Mouse (Mus musculus): ENCODE measurements around the gene Usp17lb.
"Not testable (repeated sequence)": the region's sequence is repeated elsewhere in the genome, so short reads cannot be mapped to it uniquely, and the experiment has no call there.

Gene Usp17lb

DNA sequence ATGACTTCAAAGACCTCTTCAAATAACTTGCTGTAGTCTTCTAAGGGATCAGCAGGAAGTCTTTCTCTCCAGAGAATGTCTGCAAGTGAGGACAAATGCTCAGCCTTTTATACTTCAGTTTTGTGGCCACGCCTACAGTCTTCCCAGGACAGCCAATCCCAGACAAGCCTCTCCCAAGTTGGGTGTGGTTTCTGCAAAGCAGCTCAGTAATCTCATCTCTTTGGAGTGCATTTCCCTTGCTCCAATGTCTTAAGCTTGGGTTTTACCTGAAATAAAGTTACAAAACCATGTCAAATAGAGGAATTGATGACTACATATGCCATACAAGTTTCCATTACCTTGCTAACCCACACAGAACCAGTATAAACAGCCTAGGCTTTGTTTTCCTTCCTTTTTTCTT, at the start of gene Usp17lb:
TSS of gene Usp17lb (minus strand) at position 101 of the 400 bp plus-strand sequence.
- Histone ChIP-seq H3K36me3 (ENCODE audit: insufficient read depth, low read length) (no peaks in the 10 kb centered on the region), H3K4me3 (replicated peaks; ENCODE audit: low read length) (no peak within 1 kb of the TSS), H3K27me3 (ENCODE audit: insufficient read depth, low read length) (no peaks in the 10 kb centered on the region), H3K4me1 (replicated peaks; ENCODE audit: low read depth, low read length) (no peaks in the 10 kb centered on the region), H3K9me3 (ENCODE audit: low read length) (no peaks in the 10 kb centered on the region)
- TF ChIP-seq NANOG (IDR thresholded peaks at IDR 0.05; ENCODE audit: borderline replicate concordance, low read length) (no peak), CTCF (conservative IDR thresholded peaks at IDR 0.05; ENCODE audit: low read length) (no peak), POU5F1 (IDR thresholded peaks at IDR 0.05; ENCODE audit: borderline replicate concordance, low read length) (no peak)

DNA sequence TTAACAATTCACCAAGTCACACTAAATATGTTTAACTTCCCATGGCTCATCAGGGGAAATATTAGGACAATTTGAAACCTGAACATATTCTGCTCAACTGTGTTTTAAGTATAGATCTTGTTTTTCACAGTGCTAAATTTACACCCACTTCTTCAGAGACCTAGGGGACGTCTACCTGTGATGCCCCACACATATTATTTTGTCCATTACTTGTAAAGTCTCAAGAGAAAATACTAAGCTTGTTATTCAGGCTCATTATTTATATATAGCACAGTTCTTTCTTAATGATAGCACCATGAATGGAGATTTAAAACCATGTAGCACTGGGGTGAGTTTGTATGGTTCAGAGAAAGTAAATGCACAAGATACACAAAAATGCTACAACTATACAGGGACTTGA, 35.3 kb upstream of the Usp17lb start, which contains the start of gene Olfr665:
TSS of gene Olfr665 (plus strand) at position 301 of the 400 bp plus-strand sequence.
- Histone ChIP-seq H3K4me1 (replicated peaks; ENCODE audit: low read depth, low read length) (no peaks in the 10 kb centered on the region), H3K36me3 (ENCODE audit: insufficient read depth, low read length) (no peaks in the 10 kb centered on the region), H3K4me3 (replicated peaks; ENCODE audit: low read length) (no peak within 1 kb of the TSS), H3K9me3 (ENCODE audit: low read length) (no peaks in the 10 kb centered on the region), H3K27me3 (ENCODE audit: insufficient read depth, low read length) (no peaks in the 10 kb centered on the region)
- TF ChIP-seq CTCF (conservative IDR thresholded peaks at IDR 0.05; ENCODE audit: low read length) (no peak), POU5F1 (IDR thresholded peaks at IDR 0.05; ENCODE audit: borderline replicate concordance, low read length) (no peak), NANOG (IDR thresholded peaks at IDR 0.05; ENCODE audit: borderline replicate concordance, low read length) (no peak)

DNA sequence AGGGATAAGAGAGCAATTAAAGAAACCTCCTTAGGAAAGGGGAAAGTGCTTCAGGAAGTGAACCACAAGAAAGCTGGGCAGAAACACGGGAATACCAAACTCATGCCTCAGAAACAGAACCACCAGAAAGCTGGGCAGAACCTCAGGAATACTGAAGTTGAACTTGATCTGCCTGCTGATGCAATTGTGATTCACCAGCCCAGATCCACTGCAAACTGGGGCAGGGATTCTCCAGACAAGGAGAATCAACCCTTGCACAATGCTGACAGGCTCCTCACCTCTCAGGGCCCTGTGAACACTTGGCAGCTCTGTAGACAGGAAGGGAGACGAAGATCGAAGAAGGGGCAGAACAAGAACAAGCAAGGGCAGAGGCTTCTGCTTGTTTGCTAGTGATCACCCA, 19.0 kb upstream of the Usp17lb start:
- Histone ChIP-seq H3K9me3 (ENCODE audit: low read length) (no peaks in the 10 kb centered on the region), H3K4me3 (replicated peaks; ENCODE audit: low read length) (no peak overlapping the region), H3K36me3 (ENCODE audit: insufficient read depth, low read length) (no peaks in the 10 kb centered on the region), H3K27me3 (ENCODE audit: insufficient read depth, low read length) (no peaks in the 10 kb centered on the region), H3K4me1 (replicated peaks; ENCODE audit: low read depth, low read length) (no peaks in the 10 kb centered on the region)
- TF ChIP-seq NANOG (IDR thresholded peaks at IDR 0.05; ENCODE audit: borderline replicate concordance, low read length) (no peak), POU5F1 (IDR thresholded peaks at IDR 0.05; ENCODE audit: borderline replicate concordance, low read length) (no peak), CTCF (conservative IDR thresholded peaks at IDR 0.05; ENCODE audit: low read length) (no peak)

DNA sequence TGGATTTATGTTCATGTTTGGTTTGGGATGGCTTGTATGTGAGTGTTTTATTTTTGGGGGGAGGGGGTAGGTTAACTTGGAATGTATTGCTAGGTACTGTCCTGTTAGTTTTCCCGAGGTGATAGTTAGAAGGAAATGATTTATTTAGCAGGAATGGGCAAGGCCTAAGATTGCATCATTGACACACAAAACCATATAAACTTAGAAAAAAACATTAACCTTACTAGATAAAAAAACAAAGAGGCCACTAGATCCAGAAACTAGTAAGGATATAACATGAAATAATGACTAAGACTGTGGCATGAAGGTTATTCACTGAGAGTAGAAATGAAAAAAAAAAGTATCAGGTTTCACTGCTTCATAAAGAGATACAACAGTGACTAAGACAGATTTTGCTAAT, 15.3 kb upstream of the Usp17lb start:
- no peak overlapping the region for H3K4me3 ChIP-seq (replicated peaks; ENCODE audit: low read length)
- no peaks in the 10 kb centered on the region for H3K4me1 ChIP-seq (replicated peaks; ENCODE audit: low read depth, low read length)
- H3K27me3 ChIP-seq (ENCODE audit: insufficient read depth, low read length): no peaks in the 10 kb centered on the region
- H3K9me3 ChIP-seq (ENCODE audit: low read length): no peaks in the 10 kb centered on the region
- TF ChIP-seq POU5F1 (IDR thresholded peaks at IDR 0.05; ENCODE audit: borderline replicate concordance, low read length) (no peak), NANOG (IDR thresholded peaks at IDR 0.05; ENCODE audit: borderline replicate concordance, low read length) (no peak), CTCF (conservative IDR thresholded peaks at IDR 0.05; ENCODE audit: low read length) (no peak)
- no peaks in the 10 kb centered on the region for H3K36me3 ChIP-seq (ENCODE audit: insufficient read depth, low read length)

DNA sequence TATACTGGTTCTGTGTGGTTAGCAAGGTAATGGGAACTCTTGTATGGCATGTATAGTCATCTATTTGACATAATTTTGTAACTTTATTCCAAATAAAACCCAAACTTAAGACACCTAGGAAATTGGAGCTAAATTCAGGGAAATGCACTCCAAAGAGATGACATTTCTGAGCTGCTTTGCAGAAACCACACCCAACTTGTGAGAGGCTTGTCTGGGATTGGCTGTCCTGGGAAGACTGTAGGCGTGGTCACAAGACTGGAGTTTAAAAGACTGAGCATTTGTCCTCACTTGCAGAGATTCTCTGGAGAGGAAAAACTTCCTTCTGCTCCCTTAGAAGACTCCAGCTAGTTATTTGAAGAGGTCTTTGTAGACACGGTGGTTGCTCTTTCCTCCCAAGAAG, 14.3 kb upstream of the Usp17lb start, which contains the start of gene Usp17la:
TSS of gene Usp17la (plus strand) at position 301 of the 400 bp plus-strand sequence.
- not testable (repeated sequence) for H3K4me3 ChIP-seq (replicated peaks; ENCODE audit: low read length); H3K27me3 ChIP-seq (ENCODE audit: insufficient read depth, low read length); H3K36me3 ChIP-seq (ENCODE audit: insufficient read depth, low read length); H3K9me3 ChIP-seq (ENCODE audit: low read length); H3K4me1 ChIP-seq (replicated peaks; ENCODE audit: low read depth, low read length)

GRCm38 (mm10) chr7:104855248-104855750, 12.9 kb upstream of the Usp17lb start:
- TF ChIP-seq CTCF (conservative IDR thresholded peaks at IDR 0.05; ENCODE audit: low read length) (no peak), NANOG (IDR thresholded peaks at IDR 0.05; ENCODE audit: borderline replicate concordance, low read length) (no peak), POU5F1 (IDR thresholded peaks at IDR 0.05; ENCODE audit: borderline replicate concordance, low read length) (no peak)
- H3K4me1 ChIP-seq (replicated peaks; ENCODE audit: low read depth, low read length): 0 out of 2 replicates have a peak, but pooled peaks cover 4% of the 10 kb centered on the region

DNA sequence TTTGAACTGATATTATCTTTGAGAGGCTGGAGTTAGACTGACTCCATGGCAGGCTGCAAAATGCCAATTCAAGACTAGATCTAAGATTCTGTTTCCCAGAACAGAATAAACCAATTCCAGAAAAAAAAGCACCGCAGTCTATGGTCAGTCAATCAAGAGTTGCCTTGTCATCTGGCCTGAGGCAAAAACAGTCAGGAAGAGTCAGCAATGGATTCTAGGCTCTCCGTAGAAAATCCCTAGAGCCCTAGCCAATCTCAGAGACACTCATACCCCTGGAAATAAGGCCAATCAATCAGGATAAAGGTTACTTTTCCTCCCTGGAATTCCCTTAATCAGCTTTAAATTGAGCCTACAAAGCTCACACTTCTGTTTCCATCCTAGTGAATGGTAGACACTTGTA, 9.1 kb upstream of the Usp17lb start:
- H3K36me3 ChIP-seq (ENCODE audit: insufficient read depth, low read length): not testable (repeated sequence)

More at GRCm38 (mm10) chr7:104855248-104855750, 12.9 kb upstream of the Usp17lb start:
- Histone ChIP-seq H3K36me3 (ENCODE audit: insufficient read depth, low read length) (no peaks in the 10 kb centered on the region), H3K4me3 (replicated peaks; ENCODE audit: low read length) (no peak overlapping the region), H3K9me3 (ENCODE audit: low read length) (no peaks in the 10 kb centered on the region), H3K27me3 (ENCODE audit: insufficient read depth, low read length) (no peaks in the 10 kb centered on the region)

DNA sequence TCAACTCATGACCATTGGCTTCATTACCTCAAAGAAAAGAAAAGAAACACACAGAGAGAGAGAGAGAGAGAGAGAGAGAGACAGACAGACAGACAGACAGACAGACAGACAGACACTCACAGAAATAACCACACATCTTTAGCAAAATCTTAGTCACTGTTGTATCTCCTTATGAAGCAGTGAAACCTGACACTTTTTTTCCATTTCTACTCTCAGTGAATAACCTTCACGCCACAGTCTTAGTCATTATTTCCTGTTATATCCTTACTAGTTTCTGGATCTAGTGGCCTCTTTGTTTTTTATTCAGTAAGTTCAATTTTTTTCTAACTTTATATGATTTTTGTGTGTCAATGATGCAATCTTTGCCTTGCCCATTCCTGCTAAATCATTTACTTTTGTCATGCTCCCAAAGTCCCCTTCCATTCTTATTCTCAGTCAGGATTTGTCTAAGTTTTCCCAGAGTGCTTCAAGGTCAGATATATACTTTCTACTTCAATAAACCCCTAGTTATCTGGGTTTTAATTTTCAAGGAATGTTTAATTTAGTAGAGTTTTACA, 1.4 kb upstream of the Usp17lb start:
- H3K36me3 ChIP-seq (ENCODE audit: insufficient read depth, low read length): no peaks in the 10 kb centered on the region
- no peak overlapping the region for H3K4me3 ChIP-seq (replicated peaks; ENCODE audit: low read length)
- H3K9me3 ChIP-seq (ENCODE audit: low read length): no peaks in the 10 kb centered on the region
- no peak for TF ChIP-seq CTCF (conservative IDR thresholded peaks at IDR 0.05; ENCODE audit: low read length)
- TF ChIP-seq NANOG (IDR thresholded peaks at IDR 0.05; ENCODE audit: borderline replicate concordance, low read length): no peak
- TF ChIP-seq POU5F1 (IDR thresholded peaks at IDR 0.05; ENCODE audit: borderline replicate concordance, low read length): no peak
- H3K4me1 ChIP-seq (replicated peaks; ENCODE audit: low read depth, low read length): no peaks in the 10 kb centered on the region
- H3K27me3 ChIP-seq (ENCODE audit: insufficient read depth, low read length): no peaks in the 10 kb centered on the region

More for the DNA sequence above, 9.1 kb upstream of the Usp17lb start:
- not testable (repeated sequence) for H3K27me3 ChIP-seq (ENCODE audit: insufficient read depth, low read length); H3K4me3 ChIP-seq (replicated peaks; ENCODE audit: low read length); H3K9me3 ChIP-seq (ENCODE audit: low read length); H3K4me1 ChIP-seq (replicated peaks; ENCODE audit: low read depth, low read length)

- peaks cover 11% of the 10 kb centered on the region for H3K9me3 ChIP-seq (ENCODE audit: low read length)
- not testable (repeated sequence) for H3K27me3 ChIP-seq (ENCODE audit: insufficient read depth, low read length); H3K36me3 ChIP-seq (ENCODE audit: insufficient read depth, low read length); H3K4me3 ChIP-seq (replicated peaks; ENCODE audit: low read length); H3K4me1 ChIP-seq (replicated peaks; ENCODE audit: low read depth, low read length)
Observed at GRCm38 (mm10) chr7:104810335-104810734, 32.1 kb downstream of the Usp17lb start.
